ENCODE assay signal across 8 mouse cellular contexts in the genomic region with DNA sequence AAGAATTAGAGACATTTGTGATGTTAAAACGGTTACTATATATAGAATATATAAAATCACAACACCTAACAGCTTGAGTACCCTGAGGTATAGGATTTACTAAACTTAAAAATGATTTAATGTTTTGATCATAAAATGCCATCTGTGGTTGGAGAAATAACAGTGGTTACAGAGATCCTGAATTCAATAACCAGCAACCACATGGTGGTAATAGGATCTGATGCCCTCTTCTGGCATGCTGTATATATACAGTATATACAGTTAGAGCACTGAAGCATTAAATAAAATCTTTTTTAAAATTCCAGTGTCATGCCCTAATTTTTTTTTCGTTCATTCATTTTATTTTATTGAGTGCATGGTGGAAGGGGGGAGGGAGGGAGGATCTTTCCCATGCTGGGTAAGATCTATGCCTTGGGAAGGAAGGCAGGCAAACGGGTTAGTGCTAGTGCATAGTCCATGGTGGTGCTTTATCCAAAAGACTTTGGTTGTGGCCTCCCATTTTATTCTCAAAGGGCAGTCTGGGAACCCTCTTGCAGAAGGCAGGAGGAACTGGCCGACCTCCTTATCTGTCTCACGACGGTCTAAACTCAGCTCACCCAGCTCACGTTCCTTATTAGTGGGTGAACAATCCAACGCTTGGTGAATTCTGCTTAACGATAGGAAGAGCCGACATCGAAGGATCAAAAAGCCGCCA. TPM values are rescaled to one million over a fixed set of nuclear protein-coding genes. Genes with fewer than 3 reads are reported as not detected.
DNase-seq lines count a peak whose midpoint lies in the region; ATAC-seq lines count a peak whose summit lies in the region.

No protein-coding gene starts in this region.

- H3K4me3 ChIP-seq in heart, embryonic 11.5 days (ENCODE audit: low read depth, low read length), result no peak overlapping the region

- no peak for DNase-seq in heart, postnatal 36 days
- peak; percentile 11 for DNase-seq in urinary bladder, postnatal 25 days (ENCODE audit: low spot score)
- DNase-seq in urinary bladder, adult 18-20 months (ENCODE audit: low spot score in 2 of 2), result no peak
- peak; percentile 11 to 21 for DNase-seq in heart, postnatal 10 days
- peak; percentile 23 for DNase-seq in neural tube, embryonic 10.5 days (ENCODE audit: extremely low spot score, low spot score)
- no peak for DNase-seq in adrenal gland, postnatal 4 days (ENCODE audit: low spot score in 2 of 2)
- DNase-seq in gastrocnemius, postnatal 36 days, result no peak

- peak overlapping the region; percentile 71 for H3K4me2 ChIP-seq in heart, embryonic 11.5 days

- H3K9me3 ChIP-seq in heart, embryonic 11.5 days (replicated peaks; ENCODE audit: control insufficient read depth, low read length), result no peaks in the 10 kb centered on the region

- intact Hi-C loops in heart, postnatal 36 days (cut with DNase I), result loop anchor here (10.0 kb wide), 1 partner anchor 354 kb away; a partner anchor contains a TSS
- intact Hi-C loops in heart, postnatal 10 days (cut with DNase I), result loop anchor here (5.0 kb wide), 1 partner anchor 82 kb away; no protein-coding TSS in a partner anchor
- intact Hi-C loops in gastrocnemius, postnatal 36 days (cut with DNase I), result no loop called here

- ATAC-seq in heart, embryonic 11.5 days (replicated peaks; ENCODE audit: insufficient number of reproducible peaks, low FRiP score, low TSS enrichment), result no peak

- H3K27me3 ChIP-seq in heart, embryonic 11.5 days (ENCODE audit: control insufficient read depth, insufficient read depth, low read length), result no peaks in the 10 kb centered on the region

- H3K9ac ChIP-seq in heart, embryonic 11.5 days (ENCODE audit: low read depth, low read length), result no peak overlapping the region

- peaks cover 5% of the 10 kb centered on the region for H3K4me1 ChIP-seq in heart, embryonic 11.5 days (ENCODE audit: control insufficient read depth, insufficient read depth, low read length)

- H3K36me3 ChIP-seq in heart, embryonic 11.5 days (ENCODE audit: control insufficient read depth, insufficient read depth, low read length), result peaks cover 2% of the 10 kb centered on the region; the same call in 1 of the 2 replicates

- 73% methylated on average over 12 of the region's 12 CpGs for WGBS in heart, embryonic 11.5 days (ENCODE audit: insufficient replicate concordance)

- no peak overlapping the region for H3K27ac ChIP-seq in heart, embryonic 11.5 days (ENCODE audit: low read depth, low read length)

RNA-seq across cellular contexts. Expression of a gene that starts 1.8 kb away (rescaled TPM):
- polyA plus RNA-seq in heart, embryonic 11.5 days (2014; fragmentation: Nextera tagmentation; extraction: Ambion mirVana), result 17.9 and 18.5 TPM in 2 replicates
- total RNA-seq in heart, postnatal 36 days (2021), result 10 to 100 TPM in 1 of 2 experiments, 1 to 10 TPM in 1; 9.7 to 12.8 TPM
- 10 to 100 TPM; 11.0 to 12.3 TPM for total RNA-seq in heart, postnatal 10 days (2021)
- 10 to 100 TPM; 17.4 to 17.8 TPM for total RNA-seq in adrenal gland, postnatal 4 days (2021)
- total RNA-seq in gastrocnemius, postnatal 36 days (2021), result 1 to 10 TPM; 7.0 to 9.5 TPM

RNA-seq across cellular contexts. Expression of a gene that starts 41.2 kb away (rescaled TPM):
- 14.0 and 34.6 TPM in 2 replicates for polyA plus RNA-seq in heart, embryonic 11.5 days (2014; fragmentation: Nextera tagmentation; extraction: Ambion mirVana)
- 10 to 100 TPM; 95.6 to 96.4 TPM for total RNA-seq in heart, postnatal 36 days (2021)
- total RNA-seq in heart, postnatal 10 days (2021), result 10 to 100 TPM; 89.1 to 98.3 TPM
- 10 to 100 TPM; 70.4 to 73.8 TPM for total RNA-seq in adrenal gland, postnatal 4 days (2021)
- 10 to 100 TPM; 74.3 to 79.4 TPM for total RNA-seq in gastrocnemius, postnatal 36 days (2021)

Comparison
In these comparisons a context has a peak if more than half of its experiments do, and no peak if none do; other contexts are left out.
1. DNase-seq: peak in urinary bladder, postnatal 25 days (single experiment), heart, postnatal 10 days (2 of 2) and neural tube, embryonic 10.5 days (single experiment); none in heart, postnatal 36 days (0 of 2), urinary bladder, adult 18-20 months (0 of 2), adrenal gland, postnatal 4 days (0 of 2) and gastrocnemius, postnatal 36 days (0 of 2).